Mouse (Mus musculus) hindbrain, embryonic 16.5 days (tissue): Measurements from ENCODE around the gene Pea15a. TPM values are rescaled to one million over a fixed set of nuclear protein-coding genes. Genes with fewer than 3 reads are reported as not detected.

Experiments
- ATAC-seq: fragments of 200-750 bp; cut with Nextera tagmentation; 2 replicates; pipeline ENCODE4 v1.8.0; 2017; ENCODE audit warnings: moderate TSS enrichment, moderate library complexity
- H3K27ac ChIP-seq: fragments of 300-500 bp; sonication (generic); 2 replicates; pipeline ENCODE4 v1.5.1; 2014; ENCODE audit warnings: low read depth, mild to moderate bottlenecking, control low read depth, low read length, moderate library complexity
- H3K27me3 ChIP-seq: fragments of 300-500 bp; sonication (generic); replicated peaks from 2 replicates; pipeline ENCODE4 v1.6.1; 2014; ENCODE audit warnings: low read length; ENCODE audit not compliant: control insufficient read depth, insufficient read depth
- H3K36me3 ChIP-seq: fragments of 300-500 bp; sonication (generic); 2 replicates; pipeline ENCODE4 v1.6.1; 2014; ENCODE audit warnings: mild to moderate bottlenecking, low read length, moderate library complexity, mixed read lengths; ENCODE audit not compliant: control insufficient read depth, insufficient read depth
- H3K4me1 ChIP-seq: fragments of 300-500 bp; sonication (generic); 2 replicates; pipeline ENCODE4 v1.6.1; 2014; ENCODE audit warnings: low read depth, low read length; ENCODE audit not compliant: control insufficient read depth, insufficient read depth
- H3K4me2 ChIP-seq: fragments of 300-500 bp; sonication (generic); 2 replicates; pipeline ENCODE4 v1.6.1; 2014; ENCODE audit warnings: mild to moderate bottlenecking, low read length, control low read depth, moderate library complexity
- H3K4me3 ChIP-seq: fragments of 300-500 bp; sonication (generic); 2 replicates; pipeline ENCODE4 v1.5.1; 2014; ENCODE audit warnings: mild to moderate bottlenecking, low read length, control low read depth, moderate library complexity
- H3K9ac ChIP-seq: fragments of 300-500 bp; sonication (generic); 2 replicates; pipeline ENCODE4 v1.6.1; 2014; ENCODE audit warnings: low read depth, mild to moderate bottlenecking, control low read depth, low read length, moderate library complexity
- H3K9me3 ChIP-seq: fragments of 300-500 bp; sonication (generic); 2 replicates; pipeline ENCODE4 v1.6.1; 2014; ENCODE audit warnings: mild to moderate bottlenecking, low read length, moderate library complexity; ENCODE audit not compliant: control insufficient read depth
- WGBS: fragments of 180-500 bp; shearing (Covaris S2); extraction: QIAGEN DNeasy Blood & Tissue Kit; methylation state at CpG from one replicate; pipeline ENCODE4 v1.1.7; 2014; 5-methylcytosine and 5-hydroxymethylcytosine counted together
- polyA plus RNA-seq: library from polyadenylated mRNA; unstranded; fragments of >200 nt; fragmentation: Nextera tagmentation; extraction: Ambion mirVana; gene quantifications from 2 replicates; pipeline ENCODE4 v1.2.1, GENCODE M21; 2015

Pea15a gene
- polyA plus RNA-seq, 1 experiment from 2014 or later: 563 TPM

- peaks cover 30% of the 10 kb centered on the region for H3K36me3 ChIP-seq
- no peaks in the 10 kb centered on the region for H3K9me3 ChIP-seq
- no peak overlapping the region for H3K27ac ChIP-seq
- 0 out of 2 replicates have a peak, but pooled peaks have one; percentile 42 for ATAC-seq
- no peaks in the 10 kb centered on the region for H3K4me1 ChIP-seq
- no peak overlapping the region for H3K4me2 ChIP-seq
- no peaks in the 10 kb centered on the region for H3K27me3 ChIP-seq
- no peak overlapping the region for H3K9ac ChIP-seq
- H3K4me3 ChIP-seq: no peak overlapping the region
- WGBS: 56% methylated on average over 4 of the region's 4 CpGs
Measured at GRCm38 (mm10) chr1:172188891-172189290, 17.7 kb downstream of the Pea15a start.

- Histone ChIP-seq H3K27ac (no peak overlapping the region), H3K27me3 (no peaks in the 10 kb centered on the region), H3K9ac (no peak overlapping the region), H3K4me1 (no peaks in the 10 kb centered on the region), H3K4me2 (no peak overlapping the region), H3K9me3 (no peaks in the 10 kb centered on the region), H3K4me3 (no peak overlapping the region), H3K36me3 (peaks cover 27% of the 10 kb centered on the region)
- WGBS: 93% methylated on average over 10 of the region's 10 CpGs
- ATAC-seq: peak; percentile 48; the same call in 1 of the 2 replicates
Measured at GRCm38 (mm10) chr1:172186401-172187289, 20.0 kb downstream of the Pea15a start.

- Histone ChIP-seq H3K4me1 (no peaks in the 10 kb centered on the region), H3K9ac (no peak overlapping the region), H3K4me3 (no peak overlapping the region), H3K9me3 (no peaks in the 10 kb centered on the region), H3K27ac (no peak overlapping the region), H3K27me3 (no peaks in the 10 kb centered on the region), H3K4me2 (no peak overlapping the region), H3K36me3 (peaks cover 32% of the 10 kb centered on the region)
- ATAC-seq: no peak
Measured at GRCm38 (mm10) chr1:172183915-172184314, 22.7 kb downstream of the Pea15a start.

GRCm38 (mm10) chr1:172183056-172183455 lies 23.5 kb downstream of the Pea15a start:
- Histone ChIP-seq H3K27me3 (no peaks in the 10 kb centered on the region), H3K27ac (no peak overlapping the region), H3K9me3 (no peaks in the 10 kb centered on the region), H3K4me1 (no peaks in the 10 kb centered on the region), H3K4me2 (no peak overlapping the region), H3K4me3 (no peak overlapping the region), H3K36me3 (peaks cover 30% of the 10 kb centered on the region), H3K9ac (no peak overlapping the region)
- 97% methylated on average over 6 of the region's 6 CpGs for WGBS
- ATAC-seq: no peak

DNA sequence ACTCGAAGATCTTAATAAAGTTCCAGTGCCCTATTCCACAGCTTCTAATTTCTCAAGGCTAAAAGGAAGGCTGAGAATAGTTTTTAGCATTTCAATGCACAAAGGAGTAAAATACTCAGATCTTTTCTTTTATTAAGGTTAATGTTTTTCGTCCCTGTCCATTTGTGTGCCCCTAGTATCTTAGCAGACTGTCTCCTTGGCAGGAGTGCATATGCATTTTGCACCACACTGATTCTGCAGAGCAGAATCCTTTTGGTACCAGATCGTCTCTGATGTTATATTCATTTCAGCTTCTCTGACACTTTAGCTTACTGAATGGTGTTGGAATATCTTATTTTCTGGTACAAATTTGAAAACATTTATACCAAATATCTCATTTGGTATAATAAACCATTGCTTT lies 24.8 kb downstream of the Pea15a start:
- Histone ChIP-seq H3K9ac (no peak overlapping the region), H3K27me3 (no peaks in the 10 kb centered on the region), H3K36me3 (peaks cover 23% of the 10 kb centered on the region), H3K4me1 (no peaks in the 10 kb centered on the region), H3K4me3 (no peak overlapping the region), H3K9me3 (no peaks in the 10 kb centered on the region), H3K27ac (no peak overlapping the region), H3K4me2 (no peak overlapping the region)
- ATAC-seq: no peak
- 95% methylated on average over 3 of the region's 3 CpGs for WGBS

- Histone ChIP-seq H3K9ac (no peak overlapping the region), H3K4me1 (no peaks in the 10 kb centered on the region), H3K4me3 (no peak overlapping the region), H3K9me3 (no peaks in the 10 kb centered on the region), H3K27me3 (no peaks in the 10 kb centered on the region), H3K36me3 (peaks cover 17% of the 10 kb centered on the region), H3K27ac (no peak overlapping the region), H3K4me2 (no peak overlapping the region)
- ATAC-seq: no peak
- 63% methylated on average over 4 of the region's 4 CpGs for WGBS
Measured at GRCm38 (mm10) chr1:172180881-172181280, 25.7 kb downstream of the Pea15a start.

DNA sequence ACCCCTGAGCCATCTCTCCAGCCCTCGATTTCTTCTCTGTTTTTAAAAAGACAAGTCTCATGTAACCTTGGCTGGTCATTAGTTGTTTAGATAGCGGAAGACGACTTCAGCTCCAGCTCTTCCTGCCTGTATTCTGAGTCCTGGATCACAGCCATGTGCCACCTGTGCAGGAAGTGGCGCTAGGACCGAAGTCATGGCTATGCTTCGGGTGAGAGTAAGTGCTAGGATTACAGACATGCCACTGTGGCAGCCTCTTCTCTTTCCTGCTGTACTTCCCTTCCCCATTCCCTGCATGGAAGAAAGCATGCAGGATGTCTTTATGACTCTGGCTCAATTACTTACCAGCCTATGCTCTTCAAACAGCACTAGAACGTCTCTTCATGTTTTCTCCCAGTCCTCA lies 27.5 kb downstream of the Pea15a start:
- Histone ChIP-seq H3K27ac (no peak overlapping the region), H3K4me2 (no peak overlapping the region), H3K4me1 (no peaks in the 10 kb centered on the region), H3K9me3 (no peaks in the 10 kb centered on the region), H3K27me3 (no peaks in the 10 kb centered on the region), H3K9ac (no peak overlapping the region), H3K36me3 (peaks cover 26% of the 10 kb centered on the region), H3K4me3 (no peak overlapping the region)
- no peak for ATAC-seq
- 79% methylated on average over 7 of the region's 7 CpGs for WGBS

GRCm38 (mm10) chr1:172177791-172178190 lies 28.8 kb downstream of the Pea15a start:
- no peak overlapping the region for H3K9ac ChIP-seq
- no peaks in the 10 kb centered on the region for H3K9me3 ChIP-seq
- H3K27me3 ChIP-seq: no peaks in the 10 kb centered on the region
- WGBS: 70% methylated on average over 7 of the region's 7 CpGs
- H3K4me1 ChIP-seq: no peaks in the 10 kb centered on the region
- H3K4me3 ChIP-seq: no peak overlapping the region
- no peak overlapping the region for H3K27ac ChIP-seq
- no peak for ATAC-seq
- H3K4me2 ChIP-seq: no peak overlapping the region
- peaks cover 30% of the 10 kb centered on the region for H3K36me3 ChIP-seq

DNA sequence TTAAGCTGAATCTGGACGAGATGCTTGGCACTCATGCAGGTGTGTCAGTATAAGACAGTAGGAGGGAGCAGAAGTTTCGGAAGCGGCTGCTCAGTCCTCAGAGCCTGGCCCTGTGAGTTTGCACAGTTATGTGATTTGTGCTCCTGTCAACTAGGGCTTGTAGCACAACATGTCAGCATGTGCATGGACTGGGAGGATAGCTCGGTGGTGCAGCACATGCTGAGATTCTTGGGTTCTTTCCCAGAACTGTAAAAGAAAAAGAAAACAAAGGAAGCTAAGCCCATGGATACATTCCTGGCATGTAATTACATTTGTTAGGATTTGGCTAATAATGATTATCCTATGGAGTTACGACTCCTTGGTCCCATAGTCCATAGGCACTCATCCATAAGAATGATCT lies 33.4 kb downstream of the Pea15a start:
- H3K4me1 ChIP-seq: no peaks in the 10 kb centered on the region
- no peaks in the 10 kb centered on the region for H3K27me3 ChIP-seq
- H3K36me3 ChIP-seq: peaks cover 40% of the 10 kb centered on the region
- H3K4me3 ChIP-seq: no peak overlapping the region
- H3K4me2 ChIP-seq: no peak overlapping the region
- H3K27ac ChIP-seq: no peak overlapping the region
- ATAC-seq: no peak
- WGBS: 47% methylated on average over 5 of the region's 5 CpGs
- H3K9me3 ChIP-seq: no peaks in the 10 kb centered on the region
- no peak overlapping the region for H3K9ac ChIP-seq
